Mouse (Mus musculus) urinary bladder, postnatal 14 days (tissue): ENCODE results near the gene Asb16.
"Not testable (repeated sequence)": the region's sequence is repeated elsewhere in the genome, so short reads cannot be mapped to it uniquely, and the experiment has no call there.

Experiments
- DNase-seq: peaks from one replicate; pipeline ENCODE4 v3.0.0; 2021; ENCODE audit warnings: low spot score

The Asb16 gene

GRCm38 (mm10) chr11:102241874-102242273 is 26.7 kb upstream of the Asb16 start:
- DNase-seq = no peak

- peak; percentile 78 for DNase-seq
These were observed 23.6 kb upstream of the Asb16 start for GRCm38 (mm10) chr11:102244926-102245449.

GRCm38 (mm10) chr11:102245581-102246272 is 22.8 kb upstream of the Asb16 start:
- no peak for DNase-seq

- DNase-seq = no peak
These were observed 22.3 kb upstream of the Asb16 start for GRCm38 (mm10) chr11:102246273-102246635.

- DNase-seq = no peak
These were observed 21.7 kb upstream of the Asb16 start for GRCm38 (mm10) chr11:102246871-102247270.

GRCm38 (mm10) chr11:102248630-102249230 is 19.8 kb upstream of the Asb16 start, which contains the start of gene BC030867:
Gene BC030867, plus strand, starts transcription at chr11:102248882.
- peak; percentile 95 for DNase-seq

- no peak for DNase-seq
These were observed 19.0 kb upstream of the Asb16 start for GRCm38 (mm10) chr11:102249351-102250090.

- no peak for DNase-seq
These were observed 11.0 kb upstream of the Asb16 start for GRCm38 (mm10) chr11:102257514-102257913.

GRCm38 (mm10) chr11:102258095-102258494 is 10.4 kb upstream of the Asb16 start:
- DNase-seq = no peak

GRCm38 (mm10) chr11:102258521-102258920 is 10.0 kb upstream of the Asb16 start:
- no peak for DNase-seq

- DNase-seq = no peak
These were observed 5.3 kb upstream of the Asb16 start for GRCm38 (mm10) chr11:102263211-102263610.

GRCm38 (mm10) chr11:102265816-102266215 is 2.7 kb upstream of the Asb16 start:
- DNase-seq = no peak

- no peak for DNase-seq
These were observed 1.8 kb upstream of the Asb16 start for GRCm38 (mm10) chr11:102266631-102267355.

GRCm38 (mm10) chr11:102267480-102267879 is 1.1 kb upstream of the Asb16 start:
- peak; percentile 74 for DNase-seq

- DNase-seq = peak; percentile 37
These were observed 7.9 kb downstream of the Asb16 start for GRCm38 (mm10) chr11:102276411-102276915.

GRCm38 (mm10) chr11:102277754-102278153 is 9.2 kb downstream of the Asb16 start:
- DNase-seq = no peak

GRCm38 (mm10) chr11:102279595-102279994 is 11.1 kb downstream of the Asb16 start:
- DNase-seq = no peak

- DNase-seq = not testable (repeated sequence)
These were observed 11.7 kb downstream of the Asb16 start for GRCm38 (mm10) chr11:102280267-102280666.

GRCm38 (mm10) chr11:102283922-102284321 is 15.4 kb downstream of the Asb16 start:
- DNase-seq = no peak

GRCm38 (mm10) chr11:102284501-102285094 is 16.1 kb downstream of the Asb16 start, which contains the start of gene Tmub2:
Gene Tmub2, plus strand, starts transcription at chr11:102284931.
- peak; percentile 98 for DNase-seq

GRCm38 (mm10) chr11:102285095-102285834 is 16.7 kb downstream of the Asb16 start:
- DNase-seq = no peak
